Mouse (Mus musculus) brain, embryonic 14.5 days (tissue): ENCODE results near the gene Pramel6. TPM values are rescaled to one million over a fixed set of nuclear protein-coding genes. Genes with fewer than 3 reads are reported as not detected.
"Not testable (repeated sequence)": the region's sequence is repeated elsewhere in the genome, so short reads cannot be mapped to it uniquely, and the experiment has no call there.

ENCODE experiments used
- DNase-seq: peaks from one replicate; pipeline ENCODE4 v3.0.0-alpha.2; 2011; ENCODE audit warnings: low read depth
- CTCF ChIP-seq: fragments of 200-500 bp; IDR thresholded peaks from 2 replicates; pipeline ENCODE4 v1.5.1; 2012; ENCODE audit warnings: inconsistent platforms, mild to moderate bottlenecking, moderate library complexity, borderline replicate concordance; ENCODE audit not compliant: insufficient read depth, insufficient read length; ENCODE audit errors: extremely low read depth
- POLR2A ChIP-seq: fragments of 200-500 bp; IDR thresholded peaks from 2 replicates; pipeline ENCODE4 v1.6.1; 2012; ENCODE audit warnings: mild to moderate bottlenecking, inconsistent platforms, borderline replicate concordance; ENCODE audit not compliant: poor library complexity, insufficient read depth, insufficient read length, severe bottlenecking; ENCODE audit errors: extremely low read depth
- polyA plus RNA-seq: library from polyadenylated mRNA; depleted of rRNA; stranded (reverse); fragments of >200 nt; gene quantifications from 2 replicates; pipeline ENCODE4 v1.2.3, GENCODE M21; 2012; rRNA removed

Pramel6 gene
- not detected in 2 replicates for polyA plus RNA-seq

DNA sequence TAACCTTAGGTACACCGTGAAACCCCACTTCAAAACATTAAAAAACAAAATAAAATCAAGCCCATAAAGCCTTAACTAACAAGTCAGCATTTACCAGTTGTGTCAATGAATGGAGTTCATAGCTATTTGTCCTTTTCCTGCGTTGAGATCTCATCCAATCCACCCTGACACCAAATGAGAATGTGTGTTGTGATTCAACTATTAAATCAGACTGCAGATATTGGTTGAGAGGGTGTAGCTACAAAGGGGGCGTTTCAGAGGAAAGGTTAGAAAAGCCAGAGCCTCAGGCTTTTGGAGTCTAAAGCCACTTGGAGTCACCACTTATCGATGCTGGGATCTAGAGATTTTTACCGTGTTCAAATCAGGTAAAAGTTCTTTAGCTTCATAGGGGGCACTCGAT is at the start of gene Pramel6:
Pramel6 (plus strand) TSS at position 301 of the 400 bp plus-strand sequence.
- no peak for DNase-seq

GRCm38 (mm10) chr2:87461769-87462168 is 44.6 kb upstream of the Pramel6 start:
- no peak for TF ChIP-seq CTCF
- TF ChIP-seq POLR2A: no peak
- no peak for DNase-seq

More for the DNA sequence above, at the start of gene Pramel6:
- TF ChIP-seq CTCF (no peak), POLR2A (no peak)

DNA sequence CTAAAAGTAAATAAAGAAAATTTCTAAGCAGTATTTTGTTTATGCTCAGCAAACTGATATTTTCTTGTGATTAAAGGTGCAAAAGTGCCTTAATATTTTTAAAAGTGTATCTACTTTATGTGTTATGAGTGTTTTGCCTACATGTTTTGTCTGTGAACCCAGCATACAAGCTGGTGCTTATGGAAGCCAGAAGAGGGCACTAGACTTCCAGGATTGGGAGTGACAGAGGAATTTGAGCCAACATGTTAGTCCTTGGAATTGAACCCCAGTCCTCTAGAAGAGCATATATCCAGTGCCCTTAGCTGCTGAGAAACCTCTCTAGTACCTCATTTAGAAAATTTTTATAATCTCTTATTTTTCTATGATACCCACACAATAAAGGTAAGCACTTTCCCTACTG is 26.2 kb upstream of the Pramel6 start:
- peak; percentile 2 for DNase-seq
- TF ChIP-seq POLR2A (no peak), CTCF (no peak)

- no peak for DNase-seq
- no peak for TF ChIP-seq POLR2A
- no peak for TF ChIP-seq CTCF
These were observed 25.2 kb upstream of the Pramel6 start for GRCm38 (mm10) chr2:87481158-87481557.

DNA sequence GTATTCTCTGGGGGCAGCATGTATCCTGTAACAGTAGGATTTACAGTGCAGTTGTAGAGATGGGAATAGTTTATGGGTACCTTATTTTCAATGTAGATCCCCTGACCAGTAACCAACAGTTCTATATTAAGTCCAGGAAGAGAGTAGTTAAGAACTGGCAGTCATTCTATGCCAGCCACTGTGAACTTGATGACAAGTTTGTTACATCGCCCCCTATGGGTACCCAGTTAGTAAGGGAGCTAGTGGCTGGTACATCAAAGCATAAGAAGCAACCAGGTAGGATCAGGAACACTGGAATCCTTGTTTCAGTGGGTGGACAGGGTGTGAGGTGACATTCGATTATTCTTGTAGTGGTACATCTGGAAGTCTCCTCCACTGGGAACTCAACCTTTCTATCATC is 24.1 kb upstream of the Pramel6 start:
- TF ChIP-seq POLR2A (no peak), CTCF (no peak)
- DNase-seq: no peak

- DNase-seq: not testable (repeated sequence)
These were observed 9.4 kb upstream of the Pramel6 start, which contains the start of gene Pramel7 for GRCm38 (mm10) chr2:87496993-87497392. TSS of gene Pramel7 (minus strand) at chr2:87497093.

DNA sequence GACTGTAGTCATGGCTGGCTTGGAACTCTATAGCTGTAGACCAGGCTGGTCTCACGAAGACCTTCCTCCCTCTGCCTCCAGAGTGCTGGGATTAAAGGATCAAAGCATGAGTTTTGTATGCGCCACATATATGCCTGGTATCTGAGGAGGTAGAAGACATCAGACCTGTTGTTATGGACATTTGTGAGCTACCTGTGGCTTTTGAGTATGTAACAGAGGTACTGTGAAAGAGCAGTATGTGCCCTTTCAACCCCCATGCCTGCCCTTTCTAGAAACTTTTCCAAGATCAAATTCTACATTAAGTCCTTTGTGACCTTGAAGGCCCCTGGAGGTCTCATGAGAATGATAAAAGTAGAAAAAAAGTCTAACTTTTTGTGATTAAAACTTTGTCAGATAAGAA is 8.7 kb downstream of the Pramel6 start:
- no peak for TF ChIP-seq POLR2A
- no peak for TF ChIP-seq CTCF
- DNase-seq: no peak

- TF ChIP-seq CTCF (no peak), POLR2A (no peak)
- no peak for DNase-seq
These were observed 9.2 kb downstream of the Pramel6 start for GRCm38 (mm10) chr2:87515457-87516060.

- no peak for DNase-seq
- no peak for TF ChIP-seq CTCF
- no peak for TF ChIP-seq POLR2A
These were observed 10.2 kb downstream of the Pramel6 start for GRCm38 (mm10) chr2:87516581-87516980.

DNA sequence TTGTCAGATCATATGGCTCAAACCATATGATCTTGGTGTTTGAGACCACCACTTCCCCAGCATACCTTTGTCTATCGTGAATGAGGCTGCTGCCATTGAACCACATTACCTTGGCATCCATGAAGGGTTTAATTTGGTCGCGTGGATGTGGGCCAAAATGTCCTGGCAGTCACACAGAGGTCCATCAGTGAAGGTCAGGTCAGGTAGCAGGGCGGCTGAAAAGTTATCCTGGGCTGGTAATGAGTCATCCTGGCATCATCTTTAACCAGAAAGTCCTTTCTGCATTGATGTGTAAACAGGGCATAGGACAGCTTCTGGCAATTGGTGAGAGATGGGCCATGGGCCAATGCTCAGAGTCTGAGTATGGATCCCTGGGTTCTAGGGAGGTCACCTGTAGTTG is 14.3 kb downstream of the Pramel6 start:
- TF ChIP-seq POLR2A (no peak), CTCF (no peak)
- DNase-seq: no peak

- DNase-seq: peak; percentile 46
These were observed 19.7 kb downstream of the Pramel6 start for GRCm38 (mm10) chr2:87525899-87526616.

GRCm38 (mm10) chr2:87531496-87531895 is 25.1 kb downstream of the Pramel6 start, which contains the start of gene Olfr153:
TSS of gene Olfr153 (plus strand) at chr2:87531796.
- DNase-seq: no peak
- no peak for TF ChIP-seq CTCF
- no peak for TF ChIP-seq POLR2A
